Mouse (Mus musculus): Measurements from ENCODE around the gene Ube2o. TPM values are rescaled to one million over a fixed set of nuclear protein-coding genes. Genes with fewer than 3 reads are reported as not detected.
"Not testable (repeated sequence)": the region's sequence is repeated elsewhere in the genome, so short reads cannot be mapped to it uniquely, and the experiment has no call there.

Gene Ube2o
- polyA plus RNA-seq, 1 experiment from 2014 or later = 14.4 TPM

GRCm38 (mm10) chr11:116493191-116493590 lies 88.1 kb downstream of the Ube2o start:
- WGBS = 58% methylated on average over 5 of the region's 5 CpGs
- ATAC-seq (ENCODE audit: insufficient number of reproducible peaks, insufficient read depth, low FRiP score, low read depth) = no peak
- Histone ChIP-seq H3K27ac (replicated peaks in 1 of 2; ENCODE audit: control insufficient read depth in 1 of 2, insufficient read depth in 1 of 2, low read depth in 2 of 2, low read length in 2 of 2) (no peak overlapping the region), H3K4me3 (ENCODE audit: control insufficient read depth in 1 of 2, insufficient read depth in 1 of 2, low read depth in 1 of 2, low read length in 2 of 2) (no peak overlapping the region), H3K9me3 (ENCODE audit: control insufficient read depth, low read length) (0 out of 2 replicates have a peak, but pooled peaks cover 2% of the 10 kb centered on the region), H3K4me2 (ENCODE audit: low read length) (no peak overlapping the region), H3K36me3 (ENCODE audit: control insufficient read depth, insufficient read depth, low read length) (no peaks in the 10 kb centered on the region), H3K9ac (ENCODE audit: low read length) (no peak overlapping the region), H3K4me1 (ENCODE audit: control insufficient read depth in 2 of 2, insufficient read depth in 2 of 2, low read length in 2 of 2) (peaks cover 7 to 16% of the 10 kb centered on the region in 2 experiments), H3K27me3 (ENCODE audit: control insufficient read depth, insufficient read depth, low read length) (no peaks in the 10 kb centered on the region)

GRCm38 (mm10) chr11:116492507-116492906 lies 88.7 kb downstream of the Ube2o start:
- not testable (repeated sequence) for H3K27me3 ChIP-seq (ENCODE audit: control insufficient read depth, insufficient read depth, low read length); H3K9ac ChIP-seq (ENCODE audit: low read length); H3K9me3 ChIP-seq (ENCODE audit: control insufficient read depth, low read length); H3K4me3 ChIP-seq (ENCODE audit: control insufficient read depth in 1 of 2, insufficient read depth in 1 of 2, low read depth in 1 of 2, low read length in 2 of 2); H3K4me2 ChIP-seq (ENCODE audit: low read length); H3K27ac ChIP-seq (replicated peaks in 1 of 2; ENCODE audit: control insufficient read depth in 1 of 2, insufficient read depth in 1 of 2, low read depth in 2 of 2, low read length in 2 of 2); ATAC-seq (ENCODE audit: insufficient number of reproducible peaks, insufficient read depth, low FRiP score, low read depth); H3K36me3 ChIP-seq (ENCODE audit: control insufficient read depth, insufficient read depth, low read length)
- 50% methylated on average over 1 of the region's 1 CpGs for WGBS
- peaks cover 7 to 16% of the 10 kb centered on the region in 2 experiments for H3K4me1 ChIP-seq (ENCODE audit: control insufficient read depth in 2 of 2, insufficient read depth in 2 of 2, low read length in 2 of 2)

GRCm38 (mm10) chr11:116491338-116491737 lies 89.9 kb downstream of the Ube2o start:
- peaks cover 7 to 16% of the 10 kb centered on the region in 2 experiments for H3K4me1 ChIP-seq (ENCODE audit: control insufficient read depth in 2 of 2, insufficient read depth in 2 of 2, low read length in 2 of 2)
- H3K36me3 ChIP-seq (ENCODE audit: control insufficient read depth, insufficient read depth, low read length) = peaks cover 14% of the 10 kb centered on the region
- peak overlapping the region; percentile 79 for H3K4me2 ChIP-seq (ENCODE audit: low read length)
- no peak overlapping the region for H3K4me3 ChIP-seq (ENCODE audit: control insufficient read depth in 1 of 2, insufficient read depth in 1 of 2, low read depth in 1 of 2, low read length in 2 of 2)
- no peak for ATAC-seq (ENCODE audit: insufficient number of reproducible peaks, insufficient read depth, low FRiP score, low read depth)
- H3K9ac ChIP-seq (ENCODE audit: low read length) = peak overlapping the region; percentile 86
- H3K27me3 ChIP-seq (ENCODE audit: control insufficient read depth, insufficient read depth, low read length) = no peaks in the 10 kb centered on the region
- 65% methylated on average over 6 of the region's 6 CpGs for WGBS
- no peaks in the 10 kb centered on the region for H3K9me3 ChIP-seq (ENCODE audit: control insufficient read depth, low read length)
- H3K27ac ChIP-seq (replicated peaks in 1 of 2; ENCODE audit: control insufficient read depth in 1 of 2, insufficient read depth in 1 of 2, low read depth in 2 of 2, low read length in 2 of 2) = no peak overlapping the region

- WGBS = under 1% methylated on average over 62 of the region's 62 CpGs
- ATAC-seq (ENCODE audit: insufficient number of reproducible peaks, insufficient read depth, low FRiP score, low read depth) = peak; percentile 86
- H3K27me3 ChIP-seq (ENCODE audit: control insufficient read depth, insufficient read depth, low read length) = no peaks in the 10 kb centered on the region
These were observed 90.8 kb downstream of the Ube2o start for GRCm38 (mm10) chr11:116490232-116491107.

GRCm38 (mm10) chr11:116489771-116490231 lies 91.4 kb downstream of the Ube2o start:
- peaks cover 5 to 11% of the 10 kb centered on the region in 2 experiments; a peak in 3 of 4 replicates for H3K4me1 ChIP-seq (ENCODE audit: control insufficient read depth in 2 of 2, insufficient read depth in 2 of 2, low read length in 2 of 2)
- ATAC-seq (ENCODE audit: insufficient number of reproducible peaks, insufficient read depth, low FRiP score, low read depth) = peak; percentile 15; the same call in 1 of the 2 replicates
- H3K4me2 ChIP-seq (ENCODE audit: low read length) = peak overlapping the region; percentile 79
- H3K27ac ChIP-seq (replicated peaks in 1 of 2; ENCODE audit: control insufficient read depth in 1 of 2, insufficient read depth in 1 of 2, low read depth in 2 of 2, low read length in 2 of 2) = peak overlapping the region; percentile 58 to 84
- H3K9ac ChIP-seq (ENCODE audit: low read length) = peak overlapping the region; percentile 86
- no peaks in the 10 kb centered on the region for H3K27me3 ChIP-seq (ENCODE audit: control insufficient read depth, insufficient read depth, low read length)
- peaks cover 29% of the 10 kb centered on the region for H3K36me3 ChIP-seq (ENCODE audit: control insufficient read depth, insufficient read depth, low read length)
- no peaks in the 10 kb centered on the region for H3K9me3 ChIP-seq (ENCODE audit: control insufficient read depth, low read length)
- under 1% methylated on average over 29 of the region's 39 CpGs for WGBS
- H3K4me3 ChIP-seq (ENCODE audit: control insufficient read depth in 1 of 2, insufficient read depth in 1 of 2, low read depth in 1 of 2, low read length in 2 of 2) = peak overlapping the region; percentile 77

More at GRCm38 (mm10) chr11:116490232-116491107, 90.8 kb downstream of the Ube2o start:
- Histone ChIP-seq H3K9me3 (ENCODE audit: control insufficient read depth, low read length) (no peaks in the 10 kb centered on the region), H3K4me1 (ENCODE audit: control insufficient read depth in 2 of 2, insufficient read depth in 2 of 2, low read length in 2 of 2) (peaks cover 7 to 16% of the 10 kb centered on the region in 2 experiments), H3K4me2 (ENCODE audit: low read length) (peak overlapping the region; percentile 79), H3K4me3 (ENCODE audit: control insufficient read depth in 1 of 2, insufficient read depth in 1 of 2, low read depth in 1 of 2, low read length in 2 of 2) (peak overlapping the region; percentile 77), H3K27ac (replicated peaks in 1 of 2; ENCODE audit: control insufficient read depth in 1 of 2, insufficient read depth in 1 of 2, low read depth in 2 of 2, low read length in 2 of 2) (peak overlapping the region; percentile 83 to 84), H3K36me3 (ENCODE audit: control insufficient read depth, insufficient read depth, low read length) (peaks cover 23% of the 10 kb centered on the region), H3K9ac (ENCODE audit: low read length) (peak overlapping the region; percentile 86)

GRCm38 (mm10) chr11:116488693-116489375 lies 92.4 kb downstream of the Ube2o start:
- Histone ChIP-seq H3K27ac (replicated peaks in 1 of 2; ENCODE audit: control insufficient read depth in 1 of 2, insufficient read depth in 1 of 2, low read depth in 2 of 2, low read length in 2 of 2) (peak overlapping the region in 1 of 2 experiments; percentile 84; a peak in 1 of 4 replicates), H3K4me1 (ENCODE audit: control insufficient read depth in 2 of 2, insufficient read depth in 2 of 2, low read length in 2 of 2) (peaks cover 5 to 11% of the 10 kb centered on the region in 2 experiments; a peak in 3 of 4 replicates), H3K9ac (ENCODE audit: low read length) (peak overlapping the region; percentile 86), H3K4me3 (ENCODE audit: control insufficient read depth in 1 of 2, insufficient read depth in 1 of 2, low read depth in 1 of 2, low read length in 2 of 2) (peak overlapping the region; percentile 77), H3K4me2 (ENCODE audit: low read length) (peak overlapping the region; percentile 79), H3K9me3 (ENCODE audit: control insufficient read depth, low read length) (no peaks in the 10 kb centered on the region), H3K27me3 (ENCODE audit: control insufficient read depth, insufficient read depth, low read length) (no peaks in the 10 kb centered on the region), H3K36me3 (ENCODE audit: control insufficient read depth, insufficient read depth, low read length) (peaks cover 39% of the 10 kb centered on the region)
- ATAC-seq (ENCODE audit: insufficient number of reproducible peaks, insufficient read depth, low FRiP score, low read depth) = no peak
- 68% methylated on average over 14 of the region's 14 CpGs for WGBS

GRCm38 (mm10) chr11:116488207-116488606 lies 93.0 kb downstream of the Ube2o start:
- Histone ChIP-seq H3K27me3 (ENCODE audit: control insufficient read depth, insufficient read depth, low read length) (no peaks in the 10 kb centered on the region), H3K4me3 (ENCODE audit: control insufficient read depth in 1 of 2, insufficient read depth in 1 of 2, low read depth in 1 of 2, low read length in 2 of 2) (no peak overlapping the region), H3K4me1 (ENCODE audit: control insufficient read depth in 2 of 2, insufficient read depth in 2 of 2, low read length in 2 of 2) (peaks cover 5 to 11% of the 10 kb centered on the region in 2 experiments; a peak in 3 of 4 replicates), H3K27ac (replicated peaks in 1 of 2; ENCODE audit: control insufficient read depth in 1 of 2, insufficient read depth in 1 of 2, low read depth in 2 of 2, low read length in 2 of 2) (no peak overlapping the region), H3K4me2 (ENCODE audit: low read length) (no peak overlapping the region), H3K9ac (ENCODE audit: low read length) (no peak overlapping the region), H3K9me3 (ENCODE audit: control insufficient read depth, low read length) (no peaks in the 10 kb centered on the region), H3K36me3 (ENCODE audit: control insufficient read depth, insufficient read depth, low read length) (peaks cover 45% of the 10 kb centered on the region)
- ATAC-seq (ENCODE audit: insufficient number of reproducible peaks, insufficient read depth, low FRiP score, low read depth) = no peak

Data from heart, embryonic 14.5 days (tissue).